Mouse (Mus musculus): ENCODE measurements around the gene Emilin1. TPM values are rescaled to one million over a fixed set of nuclear protein-coding genes. Genes with fewer than 3 reads are reported as not detected.
A peak's percentile ranks its signal among the peaks of the same experiment; 100 is the strongest.

Emilin1 gene
- polyA plus RNA-seq, 1 experiment from 2014 or later = 8.6 TPM

GRCm38 (mm10) chr5:30910481-30910880 is 2.7 kb upstream of the Emilin1 start:
- H3K4me3 ChIP-seq (ENCODE audit: low read depth, low read length) = no peak overlapping the region
- no peaks in the 10 kb centered on the region for H3K27me3 ChIP-seq (replicated peaks; ENCODE audit: control insufficient read depth, insufficient read depth, low read length)
- ATAC-seq = no peak
- no peak overlapping the region for H3K4me2 ChIP-seq (ENCODE audit: low read length)
- H3K9me3 ChIP-seq (replicated peaks; ENCODE audit: control insufficient read depth, low read length) = no peaks in the 10 kb centered on the region
- H3K9ac ChIP-seq (ENCODE audit: low read length) = no peak overlapping the region
- DNase-seq (ENCODE audit: low spot score) = no peak
- H3K4me1 ChIP-seq (ENCODE audit: control insufficient read depth, insufficient read depth, low read length) = peaks cover 26% of the 10 kb centered on the region
- H3K27ac ChIP-seq (ENCODE audit: low read depth, low read length) = no peak overlapping the region
- peaks cover 7% of the 10 kb centered on the region for H3K36me3 ChIP-seq (ENCODE audit: control insufficient read depth, insufficient read depth, low read length)

- Histone ChIP-seq H3K4me2 (ENCODE audit: low read length) (no peak overlapping the region), H3K9ac (ENCODE audit: low read length) (peak overlapping the region; percentile 29; the same call in 1 of the 2 replicates), H3K36me3 (ENCODE audit: control insufficient read depth, insufficient read depth, low read length) (no peaks in the 10 kb centered on the region), H3K4me3 (ENCODE audit: low read depth, low read length) (no peak overlapping the region), H3K4me1 (ENCODE audit: control insufficient read depth, insufficient read depth, low read length) (peaks cover 17% of the 10 kb centered on the region), H3K27ac (ENCODE audit: low read depth, low read length) (peak overlapping the region; percentile 36), H3K27me3 (replicated peaks; ENCODE audit: control insufficient read depth, insufficient read depth, low read length) (no peaks in the 10 kb centered on the region), H3K9me3 (replicated peaks; ENCODE audit: control insufficient read depth, low read length) (no peaks in the 10 kb centered on the region)
- WGBS = 41% methylated on average over 5 of the region's 5 CpGs
- ATAC-seq (no peak), DNase-seq (ENCODE audit: low spot score) (peak; percentile 45)
Measured at GRCm38 (mm10) chr5:30912156-30912555, 1.0 kb upstream of the Emilin1 start.

- DNase-seq (ENCODE audit: low spot score) (no peak), ATAC-seq (no peak)
- H3K27me3 ChIP-seq (replicated peaks; ENCODE audit: control insufficient read depth, insufficient read depth, low read length) = no peaks in the 10 kb centered on the region
- H3K4me1 ChIP-seq (ENCODE audit: control insufficient read depth, insufficient read depth, low read length) = peaks cover 13% of the 10 kb centered on the region
- H3K27ac ChIP-seq (ENCODE audit: low read depth, low read length) = peak overlapping the region; percentile 36; the same call in 1 of the 2 replicates
- no peaks in the 10 kb centered on the region for H3K9me3 ChIP-seq (replicated peaks; ENCODE audit: control insufficient read depth, low read length)
- WGBS = 89% methylated on average over 7 of the region's 7 CpGs
- peak overlapping the region; percentile 29; the same call in 1 of the 2 replicates for H3K9ac ChIP-seq (ENCODE audit: low read length)
- H3K36me3 ChIP-seq (ENCODE audit: control insufficient read depth, insufficient read depth, low read length) = no peaks in the 10 kb centered on the region
- H3K4me3 ChIP-seq (ENCODE audit: low read depth, low read length) = no peak overlapping the region
- 0 out of 2 replicates have a peak overlapping the region, but pooled peaks have one; percentile 3 for H3K4me2 ChIP-seq (ENCODE audit: low read length)
Measured at GRCm38 (mm10) chr5:30914101-30914635, 966 bp downstream of the Emilin1 start.

- H3K9ac ChIP-seq (ENCODE audit: low read length) = peak overlapping the region; percentile 29; the same call in 1 of the 2 replicates
- WGBS = 84% methylated on average over 6 of the region's 6 CpGs
- H3K27ac ChIP-seq (ENCODE audit: low read depth, low read length) = no peak overlapping the region
- H3K27me3 ChIP-seq (replicated peaks; ENCODE audit: control insufficient read depth, insufficient read depth, low read length) = no peaks in the 10 kb centered on the region
- no peak overlapping the region for H3K4me3 ChIP-seq (ENCODE audit: low read depth, low read length)
- H3K36me3 ChIP-seq (ENCODE audit: control insufficient read depth, insufficient read depth, low read length) = no peaks in the 10 kb centered on the region
- H3K4me2 ChIP-seq (ENCODE audit: low read length) = 0 out of 2 replicates have a peak overlapping the region, but pooled peaks have one; percentile 3
- ATAC-seq (no peak), DNase-seq (ENCODE audit: low spot score) (no peak)
- H3K4me1 ChIP-seq (ENCODE audit: control insufficient read depth, insufficient read depth, low read length) = peaks cover 13% of the 10 kb centered on the region
- H3K9me3 ChIP-seq (replicated peaks; ENCODE audit: control insufficient read depth, low read length) = no peaks in the 10 kb centered on the region
Measured at GRCm38 (mm10) chr5:30914849-30915248, 1.6 kb downstream of the Emilin1 start.

- H3K9me3 ChIP-seq (replicated peaks; ENCODE audit: control insufficient read depth, low read length) = no peaks in the 10 kb centered on the region
- H3K4me1 ChIP-seq (ENCODE audit: control insufficient read depth, insufficient read depth, low read length) = peaks cover 14% of the 10 kb centered on the region
- H3K36me3 ChIP-seq (ENCODE audit: control insufficient read depth, insufficient read depth, low read length) = no peaks in the 10 kb centered on the region
- 75% methylated on average over 9 of the region's 9 CpGs for WGBS
- H3K4me3 ChIP-seq (ENCODE audit: low read depth, low read length) = no peak overlapping the region
- DNase-seq (ENCODE audit: low spot score) (no peak), ATAC-seq (peak; percentile 35)
- 0 out of 2 replicates have a peak overlapping the region, but pooled peaks have one; percentile 2 for H3K27ac ChIP-seq (ENCODE audit: low read depth, low read length)
- no peaks in the 10 kb centered on the region for H3K27me3 ChIP-seq (replicated peaks; ENCODE audit: control insufficient read depth, insufficient read depth, low read length)
- H3K4me2 ChIP-seq (ENCODE audit: low read length) = peak overlapping the region; percentile 12; the same call in 1 of the 2 replicates
- no peak overlapping the region for H3K9ac ChIP-seq (ENCODE audit: low read length)
Measured at GRCm38 (mm10) chr5:30915456-30915855, 2.3 kb downstream of the Emilin1 start.

GRCm38 (mm10) chr5:30915974-30916433 is 2.8 kb downstream of the Emilin1 start:
- H3K9ac ChIP-seq (ENCODE audit: low read length) = no peak overlapping the region
- H3K27me3 ChIP-seq (replicated peaks; ENCODE audit: control insufficient read depth, insufficient read depth, low read length) = no peaks in the 10 kb centered on the region
- ATAC-seq (peak; percentile 92), DNase-seq (ENCODE audit: low spot score) (peak; percentile 99)
- H3K9me3 ChIP-seq (replicated peaks; ENCODE audit: control insufficient read depth, low read length) = no peaks in the 10 kb centered on the region
- no peaks in the 10 kb centered on the region for H3K36me3 ChIP-seq (ENCODE audit: control insufficient read depth, insufficient read depth, low read length)
- 0 out of 2 replicates have a peak overlapping the region, but pooled peaks have one; percentile 11 for H3K27ac ChIP-seq (ENCODE audit: low read depth, low read length)
- peaks cover 17% of the 10 kb centered on the region for H3K4me1 ChIP-seq (ENCODE audit: control insufficient read depth, insufficient read depth, low read length)
- peak overlapping the region; percentile 31; the same call in 1 of the 2 replicates for H3K4me2 ChIP-seq (ENCODE audit: low read length)
- H3K4me3 ChIP-seq (ENCODE audit: low read depth, low read length) = no peak overlapping the region
- WGBS = under 1% methylated on average over 7 of the region's 7 CpGs

GRCm38 (mm10) chr5:30916841-30917240 is 3.6 kb downstream of the Emilin1 start:
- no peak for ATAC-seq
- Histone ChIP-seq H3K4me3 (ENCODE audit: low read depth, low read length) (no peak overlapping the region), H3K27ac (ENCODE audit: low read depth, low read length) (no peak overlapping the region; the same call in 1 of the 2 replicates), H3K36me3 (ENCODE audit: control insufficient read depth, insufficient read depth, low read length) (no peaks in the 10 kb centered on the region), H3K4me1 (ENCODE audit: control insufficient read depth, insufficient read depth, low read length) (peaks cover 20% of the 10 kb centered on the region), H3K4me2 (ENCODE audit: low read length) (no peak overlapping the region), H3K27me3 (replicated peaks; ENCODE audit: control insufficient read depth, insufficient read depth, low read length) (no peaks in the 10 kb centered on the region), H3K9ac (ENCODE audit: low read length) (no peak overlapping the region), H3K9me3 (replicated peaks; ENCODE audit: control insufficient read depth, low read length) (no peaks in the 10 kb centered on the region)
- DNase-seq (ENCODE audit: low spot score) = no peak
- 92% methylated on average over 9 of the region's 9 CpGs for WGBS

- H3K4me3 ChIP-seq (ENCODE audit: low read depth, low read length) = no peak overlapping the region
- H3K36me3 ChIP-seq (ENCODE audit: control insufficient read depth, insufficient read depth, low read length) = no peaks in the 10 kb centered on the region
- no peaks in the 10 kb centered on the region for H3K27me3 ChIP-seq (replicated peaks; ENCODE audit: control insufficient read depth, insufficient read depth, low read length)
- no peaks in the 10 kb centered on the region for H3K9me3 ChIP-seq (replicated peaks; ENCODE audit: control insufficient read depth, low read length)
- H3K9ac ChIP-seq (ENCODE audit: low read length) = no peak overlapping the region
- no peak overlapping the region for H3K27ac ChIP-seq (ENCODE audit: low read depth, low read length)
- no peak overlapping the region for H3K4me2 ChIP-seq (ENCODE audit: low read length)
- ATAC-seq (no peak), DNase-seq (ENCODE audit: low spot score) (no peak)
- H3K4me1 ChIP-seq (ENCODE audit: control insufficient read depth, insufficient read depth, low read length) = peaks cover 23% of the 10 kb centered on the region
- 89% methylated on average over 11 of the region's 11 CpGs for WGBS
Measured at GRCm38 (mm10) chr5:30917348-30917747, 4.1 kb downstream of the Emilin1 start.

- ATAC-seq = no peak
- DNase-seq (ENCODE audit: low spot score) = no peak
- H3K36me3 ChIP-seq (ENCODE audit: control insufficient read depth, insufficient read depth, low read length) = no peaks in the 10 kb centered on the region
- no peak overlapping the region for H3K4me2 ChIP-seq (ENCODE audit: low read length)
- peaks cover 16% of the 10 kb centered on the region for H3K4me1 ChIP-seq (ENCODE audit: control insufficient read depth, insufficient read depth, low read length)
- WGBS = 84% methylated on average over 31 of the region's 31 CpGs
- no peaks in the 10 kb centered on the region for H3K9me3 ChIP-seq (replicated peaks; ENCODE audit: control insufficient read depth, low read length)
- H3K4me3 ChIP-seq (ENCODE audit: low read depth, low read length) = no peak overlapping the region
- no peak overlapping the region for H3K27ac ChIP-seq (ENCODE audit: low read depth, low read length)
- peak overlapping the region; percentile 8; the same call in 1 of the 2 replicates for H3K9ac ChIP-seq (ENCODE audit: low read length)
- H3K27me3 ChIP-seq (replicated peaks; ENCODE audit: control insufficient read depth, insufficient read depth, low read length) = no peaks in the 10 kb centered on the region
Measured at GRCm38 (mm10) chr5:30917891-30918670, 4.9 kb downstream of the Emilin1 start.
